Mouse (Mus musculus): ENCODE results near the gene Dusp1. TPM values are rescaled to one million over a fixed set of nuclear protein-coding genes. Genes with fewer than 3 reads are reported as not detected.
A peak's percentile ranks its signal among the peaks of the same experiment; 100 is the strongest.

The Dusp1 gene
- polyA plus RNA-seq, 1 experiment from 2014 or later = 25.9 TPM

- WGBS (ENCODE audit: insufficient replicate concordance) = 66% methylated on average over 9 of the region's 9 CpGs
Measured at GRCm38 (mm10) chr17:26464481-26464880, 97.4 kb downstream of the Dusp1 start.

GRCm38 (mm10) chr17:26463984-26464383, 97.9 kb downstream of the Dusp1 start:
- no peak for ATAC-seq (ENCODE audit: low read depth)
- 36% methylated on average over 4 of the region's 4 CpGs for WGBS (ENCODE audit: insufficient replicate concordance)
- H3K4me1 ChIP-seq (ENCODE audit: control insufficient read depth, low read depth, low read length) = no peaks in the 10 kb centered on the region; the same call in 1 of the 2 replicates
- no peaks in the 10 kb centered on the region for H3K36me3 ChIP-seq (ENCODE audit: control insufficient read depth, insufficient read depth)
- no peak overlapping the region for H3K4me3 ChIP-seq (ENCODE audit: low read depth, low read length)
- H3K4me2 ChIP-seq (ENCODE audit: low read depth, low read length) = no peak overlapping the region
- no peak overlapping the region for H3K9ac ChIP-seq (ENCODE audit: low read depth, low read length)
- H3K27me3 ChIP-seq (ENCODE audit: control insufficient read depth, insufficient read depth, low read depth, low read length) = no peaks in the 10 kb centered on the region
- no peak overlapping the region for H3K27ac ChIP-seq (ENCODE audit: low read length)
- H3K9me3 ChIP-seq (replicated peaks; ENCODE audit: control insufficient read depth, low read length) = no peaks in the 10 kb centered on the region

More at GRCm38 (mm10) chr17:26464481-26464880, 97.4 kb downstream of the Dusp1 start:
- Histone ChIP-seq H3K9me3 (replicated peaks; ENCODE audit: control insufficient read depth, low read length) (no peaks in the 10 kb centered on the region), H3K4me2 (ENCODE audit: low read depth, low read length) (no peak overlapping the region), H3K9ac (ENCODE audit: low read depth, low read length) (no peak overlapping the region), H3K27ac (ENCODE audit: low read length) (peak overlapping the region; percentile 33; the same call in 1 of the 2 replicates), H3K4me1 (ENCODE audit: control insufficient read depth, low read depth, low read length) (no peaks in the 10 kb centered on the region; the same call in 1 of the 2 replicates), H3K4me3 (ENCODE audit: low read depth, low read length) (no peak overlapping the region), H3K36me3 (ENCODE audit: control insufficient read depth, insufficient read depth) (no peaks in the 10 kb centered on the region), H3K27me3 (ENCODE audit: control insufficient read depth, insufficient read depth, low read depth, low read length) (no peaks in the 10 kb centered on the region)
- ATAC-seq (ENCODE audit: low read depth) = no peak

DNA sequence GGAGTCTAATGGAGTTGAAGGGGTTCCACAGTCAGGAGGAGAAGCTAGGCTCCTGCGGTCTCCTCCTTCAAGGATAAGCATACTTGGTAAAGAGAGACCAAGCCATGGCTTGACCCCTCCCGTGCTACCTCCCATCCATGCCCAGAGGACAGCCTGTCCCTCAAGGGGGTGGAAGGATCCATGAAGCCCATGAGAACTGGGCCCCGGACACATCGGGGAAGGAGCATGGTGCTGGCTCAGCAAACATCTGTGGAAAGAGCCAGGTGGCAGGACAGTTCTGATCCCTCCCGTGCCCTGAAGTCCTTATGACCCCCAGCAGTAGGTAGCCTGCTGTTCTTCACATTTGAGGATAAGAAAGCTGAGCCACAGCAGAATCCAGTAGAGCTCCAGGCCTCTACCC, 98.5 kb downstream of the Dusp1 start:
- H3K36me3 ChIP-seq (ENCODE audit: control insufficient read depth, insufficient read depth) = no peaks in the 10 kb centered on the region
- no peaks in the 10 kb centered on the region; the same call in 1 of the 2 replicates for H3K4me1 ChIP-seq (ENCODE audit: control insufficient read depth, low read depth, low read length)
- no peak overlapping the region for H3K4me3 ChIP-seq (ENCODE audit: low read depth, low read length)
- H3K9me3 ChIP-seq (replicated peaks; ENCODE audit: control insufficient read depth, low read length) = no peaks in the 10 kb centered on the region
- H3K27me3 ChIP-seq (ENCODE audit: control insufficient read depth, insufficient read depth, low read depth, low read length) = no peaks in the 10 kb centered on the region
- ATAC-seq (ENCODE audit: low read depth) = no peak
- no peak overlapping the region for H3K4me2 ChIP-seq (ENCODE audit: low read depth, low read length)
- H3K27ac ChIP-seq (ENCODE audit: low read length) = no peak overlapping the region
- no peak overlapping the region for H3K9ac ChIP-seq (ENCODE audit: low read depth, low read length)
- 69% methylated on average over 5 of the region's 5 CpGs for WGBS (ENCODE audit: insufficient replicate concordance)

- ATAC-seq (ENCODE audit: low read depth) = no peak
- Histone ChIP-seq H3K27me3 (ENCODE audit: control insufficient read depth, insufficient read depth, low read depth, low read length) (no peaks in the 10 kb centered on the region), H3K9me3 (replicated peaks; ENCODE audit: control insufficient read depth, low read length) (no peaks in the 10 kb centered on the region), H3K27ac (ENCODE audit: low read length) (no peak overlapping the region), H3K9ac (ENCODE audit: low read depth, low read length) (no peak overlapping the region), H3K36me3 (ENCODE audit: control insufficient read depth, insufficient read depth) (no peaks in the 10 kb centered on the region), H3K4me3 (ENCODE audit: low read depth, low read length) (no peak overlapping the region), H3K4me1 (ENCODE audit: control insufficient read depth, low read depth, low read length) (no peaks in the 10 kb centered on the region; the same call in 1 of the 2 replicates), H3K4me2 (ENCODE audit: low read depth, low read length) (no peak overlapping the region)
- 28% methylated on average over 12 of the region's 12 CpGs for WGBS (ENCODE audit: insufficient replicate concordance)
Measured at GRCm38 (mm10) chr17:26462634-26463170, 99.2 kb downstream of the Dusp1 start.

- H3K9me3 ChIP-seq (replicated peaks; ENCODE audit: control insufficient read depth, low read length) = no peaks in the 10 kb centered on the region
- no peaks in the 10 kb centered on the region for H3K27me3 ChIP-seq (ENCODE audit: control insufficient read depth, insufficient read depth, low read depth, low read length)
- ATAC-seq (ENCODE audit: low read depth) = peak; percentile 61
- H3K4me1 ChIP-seq (ENCODE audit: control insufficient read depth, low read depth, low read length) = no peaks in the 10 kb centered on the region
- no peak overlapping the region for H3K27ac ChIP-seq (ENCODE audit: low read length)
- 51% methylated on average over 7 of the region's 7 CpGs for WGBS (ENCODE audit: insufficient replicate concordance)
- no peak overlapping the region for H3K9ac ChIP-seq (ENCODE audit: low read depth, low read length)
- 0 out of 2 replicates have a peak overlapping the region, but pooled peaks have one; percentile 4 for H3K4me3 ChIP-seq (ENCODE audit: low read depth, low read length)
- H3K36me3 ChIP-seq (ENCODE audit: control insufficient read depth, insufficient read depth) = no peaks in the 10 kb centered on the region
- 0 out of 2 replicates have a peak overlapping the region, but pooled peaks have one; percentile 12 for H3K4me2 ChIP-seq (ENCODE audit: low read depth, low read length)
Measured at GRCm38 (mm10) chr17:26458049-26458448, 103.9 kb downstream of the Dusp1 start.

GRCm38 (mm10) chr17:26457506-26457905, 104.4 kb downstream of the Dusp1 start:
- H3K27ac ChIP-seq (ENCODE audit: low read length) = no peak overlapping the region
- no peaks in the 10 kb centered on the region for H3K27me3 ChIP-seq (ENCODE audit: control insufficient read depth, insufficient read depth, low read depth, low read length)
- H3K9me3 ChIP-seq (replicated peaks; ENCODE audit: control insufficient read depth, low read length) = no peaks in the 10 kb centered on the region
- H3K36me3 ChIP-seq (ENCODE audit: control insufficient read depth, insufficient read depth) = no peaks in the 10 kb centered on the region
- H3K4me2 ChIP-seq (ENCODE audit: low read depth, low read length) = 0 out of 2 replicates have a peak overlapping the region, but pooled peaks have one; percentile 12
- H3K4me1 ChIP-seq (ENCODE audit: control insufficient read depth, low read depth, low read length) = no peaks in the 10 kb centered on the region
- no peak overlapping the region for H3K4me3 ChIP-seq (ENCODE audit: low read depth, low read length)
- no peak overlapping the region for H3K9ac ChIP-seq (ENCODE audit: low read depth, low read length)
- ATAC-seq (ENCODE audit: low read depth) = peak; percentile 81

Small RNA genes within 50 kb of the gene (microRNA-seq; reads per million reads assigned to microRNA genes)
- not detected for gene Gm22420

Other genes with a start within 250 kb of the Dusp1 start
- 0.04 and 0.07 TPM in 2 replicates for gene Neurl1b, start 147.3 kb downstream of the Dusp1 start, polyA plus RNA-seq (2015; fragmentation: Nextera tagmentation; extraction: Ambion mirVana)
- 36.0 and 39.0 TPM in 2 replicates for gene Ergic1, start 639 bp downstream of the Dusp1 start, polyA plus RNA-seq (2015; fragmentation: Nextera tagmentation; extraction: Ambion mirVana)
- 136 and 143 TPM in 2 replicates for gene Atp6v0e, start 101.1 kb upstream of the Dusp1 start, polyA plus RNA-seq (2015; fragmentation: Nextera tagmentation; extraction: Ambion mirVana)
- 4.0 and 5.9 TPM in 2 replicates for gene Crebrf, start 153.5 kb upstream of the Dusp1 start, polyA plus RNA-seq (2015; fragmentation: Nextera tagmentation; extraction: Ambion mirVana)
- 20.1 and 21.4 TPM in 2 replicates for gene Bnip1, start 218.9 kb upstream of the Dusp1 start, polyA plus RNA-seq (2015; fragmentation: Nextera tagmentation; extraction: Ambion mirVana)

Data from liver, embryonic 16.5 days (tissue).